Mouse (Mus musculus): ENCODE results near the gene Depp1.

DNA sequence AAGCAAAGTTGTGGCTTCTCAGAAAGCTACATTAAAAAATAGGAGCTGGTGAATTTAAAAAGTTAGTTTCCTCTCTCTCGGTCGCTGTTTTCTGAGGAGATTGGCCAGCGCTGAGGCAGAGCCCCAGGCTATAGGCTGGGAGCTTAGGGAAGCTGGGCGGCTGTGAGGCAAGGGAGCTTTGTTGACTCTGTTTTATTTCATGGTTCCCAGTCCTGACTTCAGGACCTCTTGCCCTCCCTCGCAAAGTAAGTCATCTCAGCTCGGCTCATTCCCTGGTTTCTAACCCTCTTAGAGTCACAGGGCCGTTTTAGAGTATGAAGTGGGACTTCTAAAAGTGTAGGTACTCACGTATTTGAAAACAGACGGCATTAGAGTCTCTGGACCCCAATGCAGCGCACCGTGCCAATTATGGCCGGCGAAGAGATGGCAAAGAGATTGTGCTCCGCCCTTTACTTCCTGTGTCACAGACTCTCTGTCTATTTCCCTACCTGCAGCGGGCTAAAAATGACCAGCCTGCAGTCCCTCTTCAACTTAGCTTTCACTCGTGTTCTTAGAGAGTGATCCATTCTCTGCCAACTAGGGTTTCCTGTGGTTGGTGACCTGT lies 24.0 kb downstream of the Depp1 start:
- no peak for TF ChIP-seq CTCF (IDR thresholded peaks at IDR 0.05; ENCODE audit: low read depth, low read length)
- TF ChIP-seq POLR2A (IDR thresholded peaks at IDR 0.05; ENCODE audit: extremely low read depth, insufficient read depth, low read length), result no peak

Measured in liver, adult 2 months (tissue).